Mouse (Mus musculus) neural tube, embryonic 12.5 days (tissue): ENCODE measurements at regions not wholly inside any gene's neighbourhood (a gene's known extent, or its start where the extent isn't known, plus 50 kb on each side); places are given as distances from the start of the nearest gene placed in this dataset.
A peak's percentile ranks its signal among the peaks of the same experiment; 100 is the strongest.

Experiments
- ATAC-seq: fragments of 200-750 bp; cut with Nextera tagmentation; 2 replicates; pipeline ENCODE4 v1.8.0; 2017; ENCODE audit warnings: low read depth, mild to moderate bottlenecking, moderate TSS enrichment, moderate library complexity; ENCODE audit not compliant: low FRiP score
- H3K27ac ChIP-seq: fragments of 300-500 bp; sonication (generic); 2 replicates; pipeline ENCODE4 v1.5.1; 2016
- H3K27me3 ChIP-seq: fragments of 300-500 bp; sonication (generic); replicated peaks from 2 replicates; pipeline ENCODE4 v1.6.1; 2016; ENCODE audit warnings: mild to moderate bottlenecking
- H3K36me3 ChIP-seq: fragments of 300-500 bp; sonication (generic); 2 replicates; pipeline ENCODE4 v1.6.1; 2016; ENCODE audit warnings: mild to moderate bottlenecking
- H3K4me1 ChIP-seq: fragments of 300-500 bp; sonication (generic); 2 replicates; pipeline ENCODE4 v1.6.1; 2016
- H3K4me2 ChIP-seq: fragments of 300-500 bp; sonication (generic); replicated peaks from 2 replicates; pipeline ENCODE4 v1.6.1; 2016; ENCODE audit warnings: mild to moderate bottlenecking
- H3K4me3 ChIP-seq: fragments of 300-500 bp; sonication (generic); 2 replicates; pipeline ENCODE4 v1.5.1; 2016
- H3K9ac ChIP-seq: fragments of 300-500 bp; sonication (generic); 2 replicates; pipeline ENCODE4 v1.6.1; 2016; ENCODE audit warnings: mild to moderate bottlenecking
- H3K9me3 ChIP-seq: fragments of 300-500 bp; sonication (generic); 2 replicates; pipeline ENCODE4 v1.6.1; 2016; ENCODE audit warnings: mild to moderate bottlenecking
- WGBS: fragments of 180-500 bp; shearing (Covaris S2); methylation state at CpG from one replicate; pipeline ENCODE4 v1.1.7; 2016; 5-methylcytosine and 5-hydroxymethylcytosine counted together

DNA sequence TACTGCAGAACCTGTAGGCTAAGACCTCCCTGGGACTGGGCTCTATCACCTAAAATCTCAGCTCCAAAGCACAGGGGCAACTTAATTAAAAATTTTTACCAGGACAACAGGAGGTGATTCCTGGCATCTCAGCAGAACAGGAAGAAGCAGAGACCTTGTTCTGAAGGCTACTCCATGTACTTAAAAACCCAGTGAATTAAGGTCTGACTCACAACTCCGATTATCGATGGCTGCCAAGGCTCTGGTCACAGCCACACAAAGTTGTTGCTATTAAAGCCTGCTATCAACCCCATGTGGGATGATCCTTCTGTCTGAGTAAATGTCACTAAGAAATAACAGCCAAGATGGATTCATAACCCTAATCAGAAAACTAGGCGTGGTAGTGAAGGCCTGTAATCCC lies 202.3 kb upstream of the Camk1g start:
- Histone ChIP-seq H3K9ac (no peak overlapping the region), H3K9me3 (no peaks in the 10 kb centered on the region), H3K27me3 (no peaks in the 10 kb centered on the region), H3K27ac (no peak overlapping the region), H3K36me3 (no peaks in the 10 kb centered on the region), H3K4me2 (no peak overlapping the region), H3K4me3 (no peak overlapping the region), H3K4me1 (peaks cover 9% of the 10 kb centered on the region; the same call in 1 of the 2 replicates)
- WGBS: 92% methylated on average over 3 of the region's 3 CpGs
- ATAC-seq: no peak

DNA sequence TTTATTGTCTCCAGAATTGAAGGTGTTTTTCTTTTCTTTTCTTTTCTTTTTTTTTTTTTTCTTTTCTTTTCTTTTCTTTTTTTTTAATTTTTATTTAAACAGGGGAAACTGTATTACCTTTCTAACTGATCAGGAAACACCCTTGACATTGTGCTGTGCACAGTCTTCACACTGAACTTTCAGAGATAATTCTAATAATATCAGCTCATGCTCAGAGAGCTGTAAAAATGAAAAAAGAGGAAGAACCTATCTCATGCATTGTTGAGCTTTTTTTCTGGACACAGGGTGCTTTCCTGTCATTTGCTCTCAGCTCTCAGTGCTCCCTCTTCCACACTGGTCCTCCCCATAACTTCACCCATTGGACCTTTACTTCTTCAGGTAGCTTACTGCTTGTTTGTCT lies 201.0 kb upstream of the Camk1g start:
- Histone ChIP-seq H3K27ac (no peak overlapping the region), H3K4me3 (no peak overlapping the region), H3K4me2 (no peak overlapping the region), H3K9ac (no peak overlapping the region), H3K4me1 (peaks cover 5% of the 10 kb centered on the region; the same call in 1 of the 2 replicates), H3K36me3 (no peaks in the 10 kb centered on the region), H3K27me3 (no peaks in the 10 kb centered on the region), H3K9me3 (no peaks in the 10 kb centered on the region)
- no peak for ATAC-seq

DNA sequence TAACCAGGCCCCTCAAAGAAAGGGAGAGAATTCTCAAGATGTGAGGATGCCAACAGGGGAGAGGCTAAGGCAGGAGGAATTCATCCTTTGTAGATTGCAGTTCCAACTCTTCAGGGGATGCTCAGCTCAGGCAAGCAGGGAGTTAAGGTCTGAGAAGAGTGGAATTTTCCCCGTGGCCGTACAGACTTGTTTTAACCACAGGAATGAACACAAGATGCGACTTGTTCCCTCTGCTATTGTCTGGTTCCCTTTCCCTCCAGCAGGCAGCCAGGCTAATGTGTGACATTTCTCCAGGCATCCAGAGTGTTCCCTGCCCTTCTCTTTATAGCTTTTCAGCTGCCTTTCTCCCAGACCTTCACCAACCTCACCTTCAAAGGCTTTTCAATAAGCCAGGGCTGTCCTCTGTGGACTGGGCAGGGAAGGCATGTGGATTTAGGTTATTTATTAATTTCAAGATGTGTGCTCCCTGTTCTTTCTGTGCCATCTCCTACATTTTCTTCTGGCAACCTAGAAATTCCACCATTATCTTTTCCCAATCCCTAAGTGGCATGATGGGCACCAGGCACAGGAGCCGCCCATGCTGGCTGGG lies 198.6 kb upstream of the Camk1g start:
- no peaks in the 10 kb centered on the region for H3K36me3 ChIP-seq
- H3K27ac ChIP-seq: no peak overlapping the region
- no peaks in the 10 kb centered on the region for H3K27me3 ChIP-seq
- H3K4me3 ChIP-seq: no peak overlapping the region
- H3K4me2 ChIP-seq: no peak overlapping the region
- no peaks in the 10 kb centered on the region for H3K4me1 ChIP-seq
- no peak overlapping the region for H3K9ac ChIP-seq
- no peak for ATAC-seq
- H3K9me3 ChIP-seq: no peaks in the 10 kb centered on the region
- 55% methylated on average over 4 of the region's 4 CpGs for WGBS

DNA sequence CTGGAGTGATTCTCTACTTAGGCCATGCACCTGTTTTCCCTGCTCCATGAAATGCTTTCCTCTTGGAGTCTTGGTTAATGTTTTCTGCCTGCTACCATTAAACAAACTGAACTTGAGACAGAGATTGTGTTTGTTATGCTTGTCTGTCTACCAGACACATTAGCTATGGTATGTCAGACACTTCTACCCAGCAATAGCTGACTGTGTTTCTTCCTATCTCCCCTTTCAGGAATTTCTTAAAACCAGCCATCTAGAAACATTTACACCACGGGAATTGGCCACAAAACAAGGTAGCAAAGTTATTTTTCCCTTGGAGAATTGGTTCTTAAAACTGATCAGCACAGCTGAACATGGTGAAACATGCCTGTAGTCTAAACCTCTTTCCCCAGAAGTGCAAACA lies 197.1 kb upstream of the Camk1g start:
- Histone ChIP-seq H3K9me3 (no peaks in the 10 kb centered on the region), H3K27me3 (no peaks in the 10 kb centered on the region), H3K4me2 (no peak overlapping the region), H3K27ac (no peak overlapping the region), H3K36me3 (no peaks in the 10 kb centered on the region), H3K4me3 (no peak overlapping the region), H3K4me1 (no peaks in the 10 kb centered on the region), H3K9ac (no peak overlapping the region)
- no peak for ATAC-seq
- 66% methylated on average over 1 of the region's 1 CpGs for WGBS

DNA sequence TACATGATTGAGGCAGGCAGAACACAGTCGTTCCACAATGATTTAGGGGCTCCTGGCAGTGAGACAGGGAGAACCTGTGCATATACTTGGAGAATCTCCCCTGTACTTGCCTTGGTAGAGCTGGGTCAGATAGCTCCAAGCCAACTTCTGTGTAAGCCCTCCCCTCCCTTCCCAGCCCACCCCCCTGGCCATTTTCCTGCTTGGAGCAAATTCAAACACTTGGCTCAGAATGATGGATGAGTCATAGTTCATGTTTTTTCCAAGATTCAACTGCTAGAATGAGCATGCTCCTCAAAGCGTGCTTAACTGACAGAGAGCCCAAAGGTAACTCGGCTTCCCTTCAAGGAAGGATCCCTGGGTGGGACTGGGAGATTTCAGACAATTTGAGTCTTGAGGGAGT lies 194.1 kb upstream of the Camk1g start:
- Histone ChIP-seq H3K9ac (no peak overlapping the region), H3K36me3 (no peaks in the 10 kb centered on the region), H3K9me3 (no peaks in the 10 kb centered on the region), H3K4me2 (no peak overlapping the region), H3K4me1 (no peaks in the 10 kb centered on the region), H3K27me3 (no peaks in the 10 kb centered on the region), H3K27ac (no peak overlapping the region), H3K4me3 (no peak overlapping the region)
- 75% methylated on average over 3 of the region's 3 CpGs for WGBS
- 0 out of 2 replicates have a peak, but pooled peaks have one; percentile 21 for ATAC-seq

DNA sequence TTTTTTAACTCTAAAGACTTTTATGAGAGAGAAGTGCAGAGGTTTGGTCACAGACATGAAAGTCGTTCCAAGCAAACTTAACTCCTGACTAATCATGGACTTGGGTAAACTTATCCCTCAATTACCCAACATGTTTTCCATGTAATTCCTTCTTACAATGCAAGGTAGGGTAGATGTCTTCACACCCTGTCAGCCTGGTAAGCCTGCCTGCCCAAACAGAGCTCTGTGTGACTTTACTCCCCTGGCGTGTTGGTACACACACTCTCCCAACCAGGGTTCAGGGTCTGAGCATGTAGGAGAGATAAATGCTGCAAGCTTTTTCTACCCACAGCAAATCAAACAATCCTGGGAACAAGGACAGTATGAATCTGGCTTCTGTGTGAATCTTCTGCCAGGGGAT lies 192.1 kb upstream of the Camk1g start:
- ATAC-seq: no peak
- 90% methylated on average over 2 of the region's 2 CpGs for WGBS
- Histone ChIP-seq H3K36me3 (no peaks in the 10 kb centered on the region), H3K4me3 (no peak overlapping the region), H3K27me3 (no peaks in the 10 kb centered on the region), H3K27ac (no peak overlapping the region), H3K4me1 (0 out of 2 replicates have a peak, but pooled peaks cover 3% of the 10 kb centered on the region), H3K9ac (no peak overlapping the region), H3K9me3 (no peaks in the 10 kb centered on the region), H3K4me2 (no peak overlapping the region)

DNA sequence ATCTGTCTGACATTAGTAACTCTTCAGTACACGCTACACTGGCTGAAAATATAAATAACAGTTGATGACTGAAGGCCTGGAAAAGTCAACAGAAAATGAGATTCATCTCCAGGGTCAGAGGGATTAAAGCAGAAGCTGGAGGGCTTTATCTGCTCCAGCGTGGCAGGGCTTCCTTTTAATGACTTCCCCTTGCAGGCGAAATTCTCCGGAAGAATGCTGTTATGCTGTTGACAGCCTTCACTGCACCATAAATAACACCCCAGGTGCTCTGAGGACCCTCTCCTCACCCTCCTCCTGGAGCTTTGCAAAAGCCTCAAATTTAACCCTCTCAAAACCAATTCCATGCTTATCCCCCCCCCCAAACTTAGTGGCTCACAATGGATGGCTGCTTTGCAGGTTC lies 188.0 kb upstream of the Camk1g start:
- Histone ChIP-seq H3K4me1 (0 out of 2 replicates have a peak, but pooled peaks cover 3% of the 10 kb centered on the region), H3K27me3 (no peaks in the 10 kb centered on the region), H3K4me3 (no peak overlapping the region), H3K9ac (no peak overlapping the region), H3K36me3 (no peaks in the 10 kb centered on the region), H3K4me2 (no peak overlapping the region), H3K27ac (no peak overlapping the region), H3K9me3 (no peaks in the 10 kb centered on the region)
- no peak for ATAC-seq
- WGBS: 26% methylated on average over 4 of the region's 4 CpGs

DNA sequence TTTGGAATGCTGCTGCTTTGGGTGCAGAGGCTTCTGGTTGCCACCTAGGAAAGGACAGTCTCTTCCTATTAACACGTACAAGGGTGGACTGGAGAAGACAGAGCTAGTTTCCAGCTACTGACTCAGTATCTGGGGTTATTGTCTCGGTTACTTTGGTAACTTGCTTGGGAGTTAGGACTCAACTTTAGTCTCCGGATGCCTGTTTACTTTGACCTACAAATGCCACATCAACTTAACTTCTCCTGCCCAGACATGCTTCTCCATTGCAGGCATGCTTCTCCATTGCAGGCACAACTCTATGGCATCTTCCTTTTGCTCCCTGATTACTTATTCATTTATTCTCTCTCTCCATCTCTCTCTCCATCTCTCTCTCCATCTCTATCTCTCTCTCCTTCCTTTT lies 184.6 kb upstream of the Camk1g start:
- Histone ChIP-seq H3K4me3 (no peak overlapping the region), H3K4me2 (no peak overlapping the region), H3K36me3 (no peaks in the 10 kb centered on the region), H3K27ac (no peak overlapping the region), H3K27me3 (no peaks in the 10 kb centered on the region), H3K9me3 (no peaks in the 10 kb centered on the region), H3K4me1 (0 out of 2 replicates have a peak, but pooled peaks cover 3% of the 10 kb centered on the region), H3K9ac (no peak overlapping the region)
- no peak for ATAC-seq
- WGBS: 91% methylated on average over 3 of the region's 3 CpGs

DNA sequence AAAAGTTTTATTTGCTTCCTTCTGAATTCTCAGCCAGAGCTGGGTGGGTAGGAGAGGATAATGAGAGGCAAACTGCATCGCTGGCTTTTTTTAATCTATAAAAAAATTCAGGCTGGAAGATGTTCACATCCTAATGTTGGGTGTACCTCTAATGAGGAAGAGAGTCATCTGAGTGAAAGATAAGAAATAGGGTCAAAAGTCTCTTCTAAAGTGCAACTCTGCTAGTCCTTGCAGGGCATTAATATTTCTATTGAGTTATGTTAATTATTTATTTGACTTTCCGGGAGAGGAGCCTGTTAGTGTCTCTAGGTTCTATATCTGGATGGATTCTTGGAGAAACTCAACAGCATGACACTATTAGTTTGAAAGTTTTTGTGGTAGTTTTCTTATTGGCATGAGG lies 182.2 kb upstream of the Camk1g start:
- ATAC-seq: no peak
- Histone ChIP-seq H3K36me3 (no peaks in the 10 kb centered on the region), H3K9ac (no peak overlapping the region), H3K4me2 (no peak overlapping the region), H3K27me3 (no peaks in the 10 kb centered on the region), H3K9me3 (no peaks in the 10 kb centered on the region), H3K4me3 (no peak overlapping the region), H3K4me1 (no peaks in the 10 kb centered on the region), H3K27ac (no peak overlapping the region)
- WGBS: 83% methylated on average over 2 of the region's 2 CpGs

DNA sequence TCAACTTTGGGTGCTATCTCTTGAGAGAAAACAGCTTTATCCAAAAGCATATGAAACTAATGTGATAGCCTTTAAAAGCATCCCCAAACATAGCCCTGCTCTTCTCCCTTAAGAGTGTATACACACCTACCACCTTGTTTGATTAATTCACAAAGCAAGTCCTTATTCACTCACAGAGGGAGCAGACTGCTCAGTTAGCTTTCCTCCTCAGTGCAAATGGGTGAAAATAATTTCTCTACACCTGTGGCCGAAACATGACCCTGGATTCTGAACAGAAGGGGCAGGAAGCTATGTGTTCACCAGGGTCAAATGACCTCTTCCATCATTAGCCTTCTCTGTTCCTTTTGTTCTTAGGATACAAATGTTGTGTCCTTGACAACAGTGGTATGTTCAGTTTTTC lies 181.2 kb upstream of the Camk1g start:
- H3K4me1 ChIP-seq: no peaks in the 10 kb centered on the region
- no peaks in the 10 kb centered on the region for H3K36me3 ChIP-seq
- no peaks in the 10 kb centered on the region for H3K27me3 ChIP-seq
- no peak overlapping the region for H3K9ac ChIP-seq
- H3K27ac ChIP-seq: no peak overlapping the region
- no peak for ATAC-seq
- no peak overlapping the region for H3K4me2 ChIP-seq
- WGBS: 58% methylated on average over 1 of the region's 1 CpGs
- H3K9me3 ChIP-seq: no peaks in the 10 kb centered on the region
- H3K4me3 ChIP-seq: no peak overlapping the region

DNA sequence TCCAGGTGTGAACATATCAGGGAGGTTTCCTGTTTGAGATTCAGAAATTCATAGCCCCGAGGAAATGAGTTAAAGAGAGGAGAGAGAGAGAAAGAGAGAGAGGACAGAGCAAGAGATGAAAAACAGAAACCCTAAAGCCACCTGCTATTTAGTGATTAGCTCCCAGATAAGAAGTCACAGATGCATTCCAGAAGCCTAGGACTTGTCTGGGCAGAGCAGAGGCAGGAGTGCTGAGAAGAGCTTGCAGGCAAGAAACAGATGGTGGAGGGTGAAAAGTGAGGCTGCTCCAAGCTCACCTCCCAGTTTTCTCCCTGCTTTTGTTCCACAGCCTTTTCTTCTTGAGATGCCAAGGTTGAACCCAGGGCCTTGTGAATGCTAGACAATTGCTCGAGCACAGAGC lies 180.7 kb upstream of the Camk1g start:
- Histone ChIP-seq H3K9me3 (no peaks in the 10 kb centered on the region), H3K4me1 (no peaks in the 10 kb centered on the region), H3K4me3 (no peak overlapping the region), H3K4me2 (no peak overlapping the region), H3K27me3 (no peaks in the 10 kb centered on the region), H3K9ac (no peak overlapping the region), H3K27ac (no peak overlapping the region), H3K36me3 (no peaks in the 10 kb centered on the region)
- ATAC-seq: no peak
- 41% methylated on average over 2 of the region's 2 CpGs for WGBS

DNA sequence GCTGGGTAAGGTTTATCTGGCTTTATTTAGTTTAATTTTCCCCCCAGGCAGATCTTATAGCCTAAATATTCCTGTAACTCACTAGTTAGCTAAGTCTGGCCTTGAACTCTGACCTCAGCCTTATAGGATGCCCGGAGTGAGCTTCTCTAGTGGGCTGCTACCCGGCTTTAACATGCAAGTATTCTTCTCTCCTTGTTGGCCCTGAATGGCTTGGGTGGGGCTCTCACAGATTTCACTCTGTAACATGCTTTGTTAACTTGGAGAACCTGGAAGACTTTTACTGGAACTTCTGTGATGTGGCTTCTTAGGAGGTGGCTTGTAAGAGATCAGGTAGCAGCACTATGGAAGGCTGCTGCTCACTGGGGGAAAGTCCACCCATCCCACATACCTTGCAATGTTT lies 177.3 kb upstream of the Camk1g start:
- Histone ChIP-seq H3K4me2 (no peak overlapping the region), H3K27ac (no peak overlapping the region), H3K36me3 (no peaks in the 10 kb centered on the region), H3K9me3 (no peaks in the 10 kb centered on the region), H3K4me1 (no peaks in the 10 kb centered on the region), H3K27me3 (no peaks in the 10 kb centered on the region), H3K9ac (no peak overlapping the region), H3K4me3 (no peak overlapping the region)
- WGBS: 86% methylated on average over 2 of the region's 2 CpGs
- no peak for ATAC-seq

DNA sequence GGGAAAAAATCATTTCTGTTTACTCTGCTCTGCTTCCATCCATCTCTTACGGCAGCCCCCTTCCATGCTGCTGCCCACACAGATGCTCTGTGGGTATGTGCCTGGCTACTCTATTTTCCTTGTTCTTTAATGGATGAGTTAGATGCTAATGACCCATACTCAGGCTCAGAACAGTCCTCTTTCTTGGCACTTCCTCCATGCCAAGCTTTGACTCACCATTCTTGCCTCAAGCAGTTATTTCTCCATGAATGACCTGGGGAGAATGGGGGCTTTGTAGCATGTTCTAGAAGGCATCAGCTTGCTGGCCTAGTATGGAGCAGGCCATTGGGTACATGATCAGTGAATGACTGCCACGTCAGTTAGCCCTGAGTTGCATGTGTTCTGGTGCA lies 175.9 kb upstream of the Camk1g start:
- no peak overlapping the region for H3K4me3 ChIP-seq
- H3K36me3 ChIP-seq: no peaks in the 10 kb centered on the region
- H3K9ac ChIP-seq: no peak overlapping the region
- H3K27me3 ChIP-seq: no peaks in the 10 kb centered on the region
- no peak for ATAC-seq
- peaks cover 7% of the 10 kb centered on the region; the same call in 1 of the 2 replicates for H3K4me1 ChIP-seq
- H3K9me3 ChIP-seq: no peaks in the 10 kb centered on the region
- H3K4me2 ChIP-seq: no peak overlapping the region
- 85% methylated on average over 2 of the region's 2 CpGs for WGBS
- H3K27ac ChIP-seq: no peak overlapping the region
